Mouse (Mus musculus) embryonic facial prominence, embryonic 11.5 days (tissue): Measurements from ENCODE around the gene Ilf2. TPM values are rescaled to one million over a fixed set of nuclear protein-coding genes. Genes with fewer than 3 reads are reported as not detected.

Source experiments
- ATAC-seq: fragments of 200-750 bp; cut with Nextera tagmentation; replicated peaks from 2 replicates; pipeline ENCODE4 v1.8.0; 2017; ENCODE audit warnings: low read depth; ENCODE audit not compliant: insufficient number of reproducible peaks, low FRiP score, low TSS enrichment
- DNase-seq: peaks from one replicate; pipeline ENCODE4 v3.0.0-alpha.2; 2015; ENCODE audit warnings: low spot score
- H3K27ac ChIP-seq: fragments of 300-500 bp; sonication (generic); replicated peaks from 2 replicates; pipeline ENCODE4 v1.5.1; 2014; ENCODE audit warnings: mild to moderate bottlenecking, low read depth, low read length, control low read depth
- H3K27me3 ChIP-seq: fragments of 300-500 bp; sonication (generic); 2 replicates; pipeline ENCODE4 v1.6.1; 2014; ENCODE audit warnings: mild to moderate bottlenecking, low read length, moderate library complexity, mixed read lengths; ENCODE audit not compliant: control insufficient read depth, insufficient read depth
- H3K36me3 ChIP-seq: fragments of 300-500 bp; sonication (generic); replicated peaks from 2 replicates; pipeline ENCODE4 v1.6.1; 2014; ENCODE audit warnings: low read depth, mild to moderate bottlenecking, low read length, moderate library complexity, mixed read lengths; ENCODE audit not compliant: control insufficient read depth, insufficient read depth
- H3K4me1 ChIP-seq: fragments of 300-500 bp; sonication (generic); 2 replicates; pipeline ENCODE4 v1.6.1; 2014; ENCODE audit warnings: low read length, mixed read lengths; ENCODE audit not compliant: control insufficient read depth, insufficient read depth
- H3K4me2 ChIP-seq: fragments of 300-500 bp; sonication (generic); 2 replicates; pipeline ENCODE4 v1.6.1; 2014; ENCODE audit warnings: low read depth, mild to moderate bottlenecking, control low read depth, low read length, moderate library complexity
- H3K4me3 ChIP-seq: fragments of 300-500 bp; sonication (generic); 2 replicates; pipeline ENCODE4 v1.5.1; 2014; ENCODE audit warnings: low read depth, low read length, control low read depth
- H3K9ac ChIP-seq: fragments of 300-500 bp; sonication (generic); replicated peaks from 2 replicates; pipeline ENCODE4 v1.6.1; 2014; ENCODE audit warnings: mild to moderate bottlenecking, control low read depth, low read length
- H3K9me3 ChIP-seq: fragments of 300-500 bp; sonication (generic); replicated peaks from 2 replicates; pipeline ENCODE4 v1.6.1; 2016; ENCODE audit warnings: mild to moderate bottlenecking, low read length, inconsistent platforms, mixed read lengths; ENCODE audit not compliant: control insufficient read depth
- WGBS: fragments of 180-500 bp; shearing (Covaris S2); extraction: QIAGEN DNeasy Blood & Tissue Kit; methylation state at CpG from one replicate; pipeline ENCODE4 v1.1.7; 2014; 5-methylcytosine and 5-hydroxymethylcytosine counted together
- polyA plus RNA-seq: library from polyadenylated mRNA; unstranded; fragments of >200 nt; fragmentation: Nextera tagmentation; extraction: Ambion mirVana; gene quantifications from 2 replicates; pipeline ENCODE4 v1.2.1, GENCODE M21; 2014

Gene Ilf2
- polyA plus RNA-seq, 1 experiment from 2014 or later = 383 TPM

DNA sequence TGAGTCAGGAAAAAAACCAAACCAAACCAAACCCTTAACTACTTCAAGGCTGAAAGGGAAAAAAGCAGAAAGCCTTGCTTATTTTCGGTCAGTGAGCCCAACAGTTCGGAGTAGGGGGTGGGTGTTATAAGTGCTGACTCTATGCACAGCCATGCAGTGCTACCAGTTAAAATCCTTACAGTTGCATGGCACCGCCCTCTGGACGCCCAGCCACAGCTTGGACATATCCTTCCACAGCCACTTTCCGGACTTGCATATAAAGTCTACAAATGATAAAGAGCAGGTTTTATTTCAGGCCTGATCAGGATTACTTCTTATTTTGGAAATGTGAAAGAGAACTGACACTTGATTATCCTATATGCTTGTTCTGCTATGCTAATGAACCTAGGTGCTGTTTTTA lies 29.3 kb downstream of the Ilf2 start:
- WGBS = 93% methylated on average over 5 of the region's 5 CpGs
- no peak for DNase-seq

DNA sequence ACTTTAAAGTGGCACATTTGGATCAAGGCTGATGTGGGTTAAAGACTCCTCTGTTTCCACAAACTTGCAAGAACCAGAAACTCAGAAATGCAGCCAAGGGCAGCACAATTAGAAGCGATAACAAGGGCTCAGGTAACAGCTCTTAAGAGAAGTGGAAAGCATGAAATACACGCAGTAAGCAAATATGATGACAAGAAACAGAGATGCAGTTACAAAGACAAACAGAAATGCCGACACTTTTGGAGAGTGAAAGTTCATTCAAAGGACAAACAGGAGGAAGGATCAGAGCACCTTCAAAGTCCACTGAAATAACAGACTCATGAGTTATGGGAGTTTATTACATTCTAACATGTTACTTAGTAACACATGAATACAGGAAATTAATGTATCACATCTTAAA lies 30.4 kb downstream of the Ilf2 start:
- Histone ChIP-seq H3K27me3 (no peaks in the 10 kb centered on the region), H3K4me2 (no peak overlapping the region), H3K4me3 (no peak overlapping the region), H3K36me3 (peaks cover 19% of the 10 kb centered on the region), H3K4me1 (no peaks in the 10 kb centered on the region; the same call in 1 of the 2 replicates), H3K27ac (no peak overlapping the region), H3K9me3 (no peaks in the 10 kb centered on the region), H3K9ac (no peak overlapping the region)
- DNase-seq = no peak
- ATAC-seq = no peak
- WGBS = 91% methylated on average over 3 of the region's 3 CpGs

More for the DNA sequence above, 29.3 kb downstream of the Ilf2 start:
- H3K4me2 ChIP-seq = no peak overlapping the region
- H3K9ac ChIP-seq = no peak overlapping the region
- ATAC-seq = no peak
- peaks cover 21% of the 10 kb centered on the region for H3K36me3 ChIP-seq
- no peak overlapping the region for H3K27ac ChIP-seq
- no peaks in the 10 kb centered on the region; the same call in 1 of the 2 replicates for H3K4me1 ChIP-seq
- H3K27me3 ChIP-seq = no peaks in the 10 kb centered on the region
- no peaks in the 10 kb centered on the region for H3K9me3 ChIP-seq
- H3K4me3 ChIP-seq = no peak overlapping the region

DNA sequence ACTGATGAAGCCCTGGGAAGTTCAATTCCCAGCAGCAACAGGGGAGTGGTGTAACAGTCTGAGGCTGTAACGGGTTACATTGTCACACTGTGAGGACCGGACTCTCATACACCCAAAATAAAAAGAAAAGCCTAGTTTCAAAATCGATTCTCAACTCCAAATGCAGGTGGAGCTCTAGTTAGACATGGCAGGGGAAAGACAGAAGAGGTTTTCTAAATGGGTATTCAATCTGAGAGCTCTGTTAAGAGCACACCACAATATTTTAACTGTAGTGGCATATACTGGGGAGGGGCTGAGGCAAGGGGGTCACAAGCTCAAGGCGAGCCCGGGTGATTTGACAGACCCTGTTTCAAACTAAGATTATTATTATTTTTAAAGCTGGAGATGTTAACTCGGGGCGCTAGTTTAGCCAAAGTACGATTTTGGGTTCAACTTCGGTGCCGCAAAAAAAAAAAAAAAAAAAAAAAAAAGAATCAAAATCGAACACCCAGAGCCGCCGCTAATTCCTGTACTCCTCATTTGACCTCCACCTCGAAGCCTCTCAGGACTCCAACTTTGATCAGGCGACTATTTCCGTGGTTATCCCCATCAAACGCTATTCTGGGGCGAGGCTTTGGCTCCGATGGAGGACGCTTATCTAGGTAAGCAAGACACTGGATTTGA lies 32.5 kb downstream of the Ilf2 start:
- ATAC-seq (no peak; the same call in 1 of the 2 replicates), DNase-seq (peak; percentile 26)
- Histone ChIP-seq H3K27ac (peak overlapping the region; percentile 85; the same call in 1 of the 2 replicates), H3K9ac (peak overlapping the region; percentile 98), H3K36me3 (peaks cover 16% of the 10 kb centered on the region), H3K4me3 (peak overlapping the region; percentile 94), H3K27me3 (no peaks in the 10 kb centered on the region), H3K4me2 (peak overlapping the region; percentile 71), H3K9me3 (no peaks in the 10 kb centered on the region), H3K4me1 (no peaks in the 10 kb centered on the region; the same call in 1 of the 2 replicates)
- 5% methylated on average over 20 of the region's 20 CpGs for WGBS

DNA sequence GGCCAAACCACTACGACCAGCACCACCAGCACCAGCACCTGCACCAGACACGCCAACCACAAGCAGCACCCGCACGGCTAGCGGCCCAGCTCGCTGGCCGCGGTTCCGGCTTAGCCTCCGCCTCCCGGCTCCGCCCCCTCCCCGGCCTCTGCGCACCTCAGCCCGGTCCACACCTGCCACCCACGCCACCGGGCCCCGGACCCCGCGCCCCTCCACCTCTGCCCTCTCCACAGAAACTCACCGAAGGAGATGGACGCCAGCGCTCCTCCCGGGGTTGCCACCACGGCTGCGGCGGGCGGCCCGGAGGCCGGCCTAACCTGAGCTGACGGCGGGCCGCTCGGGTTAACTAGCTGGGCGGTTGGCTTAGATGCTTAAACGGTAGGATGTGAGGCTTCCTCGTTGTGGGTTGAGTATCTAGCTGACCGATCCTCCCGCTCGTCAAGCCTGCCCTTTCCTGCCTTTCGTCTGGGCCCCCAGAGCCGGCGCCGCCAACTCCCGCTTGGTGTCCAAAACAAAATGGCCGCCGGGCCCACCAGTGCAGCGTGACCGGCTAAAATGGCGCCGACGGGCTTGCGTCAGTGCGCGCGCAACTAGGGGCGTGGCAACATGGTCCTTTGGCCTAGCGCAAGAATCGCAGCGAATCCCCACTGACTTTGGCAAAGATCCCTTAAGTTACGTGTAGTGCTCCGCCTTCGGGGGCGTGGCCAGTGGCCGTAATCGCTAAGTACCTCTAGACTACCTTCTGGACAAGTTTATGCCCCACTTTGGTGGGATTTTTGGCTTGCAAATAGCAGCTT lies 33.2 kb downstream of the Ilf2 start, which contains the start of gene Chtop:
Gene Chtop, minus strand, starts transcription at position 549 of the 797 bp plus-strand sequence.
- H3K27me3 ChIP-seq = 0 out of 2 replicates have a peak, but pooled peaks cover 6% of the 10 kb centered on the region
- H3K4me2 ChIP-seq = peak within 1 kb of the TSS; percentile 71
- peak within 1 kb of the TSS; percentile 85 for H3K27ac ChIP-seq
- ATAC-seq (peak; percentile 90), DNase-seq (peak; percentile 100)
- H3K9ac ChIP-seq = peak within 1 kb of the TSS; percentile 98
- H3K4me3 ChIP-seq = peak within 1 kb of the TSS; percentile 94
- H3K9me3 ChIP-seq = no peaks in the 10 kb centered on the region
- peaks cover 13% of the 10 kb centered on the region for H3K36me3 ChIP-seq
- WGBS = under 1% methylated on average over 65 of the region's 66 CpGs
- H3K4me1 ChIP-seq = peaks cover under 1% of the 10 kb centered on the region; the same call in 1 of the 2 replicates

DNA sequence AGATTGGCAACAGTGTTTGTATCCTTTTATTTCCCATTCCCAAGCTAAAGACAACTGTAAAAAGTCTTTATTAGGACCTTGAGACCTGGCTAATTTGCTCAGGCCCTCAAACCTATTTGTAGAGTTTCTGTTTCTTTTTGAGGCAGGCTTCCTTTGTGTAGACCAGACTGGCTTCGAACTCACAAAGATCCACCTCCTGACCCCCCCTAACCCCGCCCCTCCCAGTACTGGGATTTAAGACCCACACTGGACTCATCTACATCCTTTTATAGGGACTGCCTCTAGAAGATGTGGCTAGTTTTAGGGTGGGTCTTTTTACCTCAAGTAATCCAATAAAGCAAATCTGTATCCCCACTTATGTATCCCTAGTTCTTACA lies 33.8 kb downstream of the Ilf2 start:
- peaks cover 6% of the 10 kb centered on the region for H3K4me1 ChIP-seq
- no peaks in the 10 kb centered on the region for H3K9me3 ChIP-seq
- no peak overlapping the region; the same call in 1 of the 2 replicates for H3K4me3 ChIP-seq
- no peak overlapping the region for H3K27ac ChIP-seq
- no peak overlapping the region for H3K4me2 ChIP-seq
- H3K27me3 ChIP-seq = 0 out of 2 replicates have a peak, but pooled peaks cover 8% of the 10 kb centered on the region
- peaks cover 10% of the 10 kb centered on the region for H3K36me3 ChIP-seq
- ATAC-seq (peak; percentile 22; the same call in 1 of the 2 replicates), DNase-seq (no peak)
- H3K9ac ChIP-seq = no peak overlapping the region
- 9% methylated on average over 2 of the region's 2 CpGs for WGBS

DNA sequence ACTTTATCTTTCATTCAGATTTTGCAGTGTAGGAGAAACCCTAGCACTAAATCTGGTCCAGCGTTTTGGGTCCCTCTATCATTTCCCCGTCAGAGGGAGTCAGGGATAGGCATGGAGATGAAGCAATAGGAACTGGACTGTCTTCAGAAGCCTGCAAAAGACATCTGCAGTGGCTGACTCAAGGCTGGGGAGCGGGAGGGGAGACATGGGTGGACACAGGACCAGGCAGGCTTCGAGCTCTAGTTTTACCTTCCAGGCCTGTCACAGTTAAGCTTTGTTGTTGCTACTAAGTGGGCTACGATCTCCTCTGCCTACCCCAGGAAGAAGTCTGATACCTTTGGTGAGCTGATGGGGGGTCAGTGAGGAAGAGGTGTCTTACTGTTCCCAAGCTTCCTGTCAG lies 36.4 kb downstream of the Ilf2 start:
- Histone ChIP-seq H3K4me1 (peaks cover 9% of the 10 kb centered on the region), H3K36me3 (no peaks in the 10 kb centered on the region; the same call in 1 of the 2 replicates), H3K4me2 (no peak overlapping the region), H3K9me3 (no peaks in the 10 kb centered on the region), H3K4me3 (no peak overlapping the region), H3K9ac (no peak overlapping the region), H3K27ac (no peak overlapping the region), H3K27me3 (0 out of 2 replicates have a peak, but pooled peaks cover 8% of the 10 kb centered on the region)
- WGBS = 88% methylated on average over 5 of the region's 5 CpGs
- DNase-seq (no peak), ATAC-seq (no peak)

DNA sequence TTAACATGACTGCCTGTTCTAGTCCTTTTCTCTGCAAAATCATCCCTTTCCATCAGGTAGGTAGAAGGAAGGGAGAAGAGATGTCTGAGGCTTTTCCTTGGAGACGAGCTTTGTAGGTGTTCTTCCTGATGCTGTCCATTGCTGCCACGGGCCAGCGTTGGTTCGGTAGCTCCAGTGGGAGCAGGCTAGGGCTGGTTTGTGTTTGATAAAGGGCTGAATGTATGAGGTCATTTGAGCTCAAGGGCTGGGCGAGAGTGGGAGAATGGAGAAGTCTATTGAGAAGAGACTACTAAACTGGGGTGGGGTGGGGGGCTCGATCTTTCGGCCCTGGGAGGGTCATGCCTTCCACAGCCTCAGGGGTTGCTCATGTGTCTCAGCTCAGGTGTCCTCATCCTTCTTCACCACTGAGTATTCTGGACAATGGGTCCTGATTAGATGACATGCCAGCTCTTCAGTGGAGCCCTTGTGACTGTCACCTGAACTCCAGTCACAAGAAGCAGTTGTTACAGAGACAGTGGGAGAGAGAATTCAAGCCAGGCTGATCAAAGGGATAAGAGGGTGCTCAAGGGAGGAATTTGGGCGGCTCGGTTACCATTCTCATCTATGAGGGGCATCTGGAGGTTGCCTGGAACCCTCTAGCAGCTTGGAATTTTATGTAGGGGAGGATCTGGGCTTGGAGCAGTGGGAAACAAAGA lies 37.2 kb downstream of the Ilf2 start:
- no peak overlapping the region for H3K4me2 ChIP-seq
- H3K4me3 ChIP-seq = no peak overlapping the region
- 0 out of 2 replicates have a peak, but pooled peaks cover 8% of the 10 kb centered on the region for H3K27me3 ChIP-seq
- no peaks in the 10 kb centered on the region for H3K36me3 ChIP-seq
- DNase-seq (no peak), ATAC-seq (no peak)
- no peak overlapping the region for H3K27ac ChIP-seq
- peaks cover 9% of the 10 kb centered on the region for H3K4me1 ChIP-seq
- no peaks in the 10 kb centered on the region for H3K9me3 ChIP-seq
- no peak overlapping the region for H3K9ac ChIP-seq
- 75% methylated on average over 9 of the region's 9 CpGs for WGBS
